Mouse (Mus musculus) embryonic facial prominence, embryonic 14.5 days (tissue): ENCODE results near the gene Papss1. TPM values are rescaled to one million over a fixed set of nuclear protein-coding genes. Genes with fewer than 3 reads are reported as not detected.

ENCODE experiments used
- ATAC-seq: fragments of 200-750 bp; cut with Nextera tagmentation; 2 replicates; pipeline ENCODE4 v1.8.0; 2017; ENCODE audit warnings: low read depth, moderate number of reproducible peaks, moderate TSS enrichment
- DNase-seq: peaks from one replicate; pipeline ENCODE4 v3.0.0-alpha.2; 2015; ENCODE audit warnings: low spot score
- H3K27ac ChIP-seq: fragments of 300-500 bp; sonication (generic); replicated peaks from 2 replicates; pipeline ENCODE4 v1.5.1; 2014; ENCODE audit warnings: low read depth, mild to moderate bottlenecking, low read length, moderate library complexity
- H3K27me3 ChIP-seq: fragments of 300-500 bp; sonication (generic); replicated peaks from 2 replicates; pipeline ENCODE4 v1.6.1; 2014; ENCODE audit warnings: low read length; ENCODE audit not compliant: control insufficient read depth, insufficient read depth
- H3K36me3 ChIP-seq: fragments of 300-500 bp; sonication (generic); 2 replicates; pipeline ENCODE4 v1.6.1; 2014; ENCODE audit warnings: low read length, mixed read lengths; ENCODE audit not compliant: control insufficient read depth, insufficient read depth
- H3K4me1 ChIP-seq: fragments of 300-500 bp; sonication (generic); 2 replicates; pipeline ENCODE4 v1.6.1; 2014; ENCODE audit warnings: antibody characterized with exemption, low read length; ENCODE audit not compliant: control insufficient read depth, insufficient read depth
- H3K4me2 ChIP-seq: fragments of 300-500 bp; sonication (generic); 2 replicates; pipeline ENCODE4 v1.6.1; 2014; ENCODE audit warnings: low read depth, mild to moderate bottlenecking, low read length, moderate library complexity, mixed read lengths
- H3K4me3 ChIP-seq: fragments of 300-500 bp; sonication (generic); 2 replicates; pipeline ENCODE4 v1.5.1; 2014; ENCODE audit warnings: low read depth, mild to moderate bottlenecking, low read length
- H3K9ac ChIP-seq: fragments of 300-500 bp; sonication (generic); 2 replicates; pipeline ENCODE4 v1.6.1; 2014; ENCODE audit warnings: low read depth, mild to moderate bottlenecking, low read length, moderate library complexity, mixed read lengths
- H3K9me3 ChIP-seq: fragments of 300-500 bp; sonication (generic); 2 replicates; pipeline ENCODE4 v1.6.1; 2016; ENCODE audit warnings: low read length; ENCODE audit not compliant: control insufficient read depth
- WGBS: fragments of 180-500 bp; shearing (Covaris S2); extraction: QIAGEN DNeasy Blood & Tissue Kit; methylation state at CpG from one replicate; pipeline ENCODE4 v1.1.7; 2014; 5-methylcytosine and 5-hydroxymethylcytosine counted together
- polyA plus RNA-seq: library from polyadenylated mRNA; unstranded; fragments of >200 nt; fragmentation: Nextera tagmentation; extraction: Ambion mirVana; gene quantifications from 2 replicates; pipeline ENCODE4 v1.2.1, GENCODE M21; 2014

The Papss1 gene
- polyA plus RNA-seq: 111 and 128 TPM in 2 replicates

- Histone ChIP-seq H3K9ac (peak within 1 kb of the TSS; percentile 93), H3K4me2 (peak within 1 kb of the TSS; percentile 70), H3K4me3 (peak within 1 kb of the TSS; percentile 83), H3K36me3 (peaks cover 9% of the 10 kb centered on the region; the same call in 1 of the 2 replicates), H3K27me3 (no peaks in the 10 kb centered on the region), H3K9me3 (no peaks in the 10 kb centered on the region), H3K27ac (peak within 1 kb of the TSS; percentile 96), H3K4me1 (peaks cover 21% of the 10 kb centered on the region)
- peak; percentile 100 for DNase-seq
- ATAC-seq: peak; percentile 97
- under 1% methylated on average over 55 of the region's 73 CpGs for WGBS
Observed at GRCm38 (mm10) chr3:131564430-131565256, at the start of gene Papss1. TSS of gene Papss1 (plus strand) at chr3:131564768.

DNA sequence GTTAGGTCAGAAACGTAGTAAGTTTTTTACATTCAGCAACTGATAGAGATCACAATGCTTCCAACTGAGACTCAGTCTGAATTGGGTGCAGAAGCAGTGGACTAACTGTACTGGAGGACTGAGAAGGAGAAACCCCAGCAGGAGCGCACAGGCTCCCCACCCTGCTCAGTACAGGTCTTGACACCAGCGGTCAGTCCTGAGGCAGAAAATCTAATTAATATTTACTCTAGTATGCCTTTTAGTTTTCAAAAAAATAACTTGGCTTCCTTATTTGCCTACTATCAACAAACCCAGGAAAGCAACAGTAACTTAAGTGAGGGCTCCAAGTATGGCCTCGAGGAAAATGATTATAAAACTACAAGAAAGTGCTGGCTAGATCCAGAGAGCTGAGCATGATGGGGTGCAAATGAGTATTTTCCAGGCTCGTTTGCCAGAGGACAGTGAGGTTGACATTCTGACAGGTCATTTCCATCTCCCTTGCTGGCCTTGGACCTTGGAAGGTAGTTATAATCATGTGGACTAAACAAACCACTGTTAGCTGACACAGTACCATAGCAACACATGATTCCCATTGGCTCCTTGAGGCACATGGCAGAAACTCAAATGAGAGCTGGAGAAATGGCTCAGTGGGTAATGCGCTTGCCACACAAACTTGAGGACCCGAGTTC lies 48.1 kb upstream of the Papss1 start:
- ATAC-seq: no peak

DNA sequence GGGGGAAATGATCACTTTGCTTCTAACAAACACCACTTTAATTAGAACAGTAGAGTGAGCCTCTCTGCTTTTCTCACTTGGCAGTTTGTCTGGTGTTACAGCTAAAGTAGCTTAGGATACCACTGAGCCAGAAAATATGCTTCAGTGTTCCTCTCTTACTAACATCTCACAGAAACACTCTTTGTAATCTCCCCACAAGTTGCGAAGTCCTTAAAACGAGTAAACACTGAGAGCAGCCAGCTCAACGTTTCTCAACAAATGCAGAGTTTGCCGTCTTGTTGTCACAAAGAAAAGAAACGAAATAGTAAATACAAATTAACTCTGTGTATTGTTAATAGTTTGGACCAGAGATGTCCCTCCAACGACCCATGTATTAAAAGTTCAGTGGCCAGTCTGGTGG lies 46.8 kb upstream of the Papss1 start:
- 76% methylated on average over 6 of the region's 6 CpGs for WGBS
- no peak overlapping the region for H3K27ac ChIP-seq
- no peak overlapping the region for H3K4me3 ChIP-seq
- H3K27me3 ChIP-seq: no peaks in the 10 kb centered on the region
- H3K9me3 ChIP-seq: no peaks in the 10 kb centered on the region
- H3K4me2 ChIP-seq: no peak overlapping the region
- no peaks in the 10 kb centered on the region for H3K4me1 ChIP-seq
- no peak overlapping the region for H3K9ac ChIP-seq
- DNase-seq: no peak
- no peaks in the 10 kb centered on the region for H3K36me3 ChIP-seq
- no peak for ATAC-seq

More for the DNA sequence above, 48.1 kb upstream of the Papss1 start:
- Histone ChIP-seq H3K9ac (no peak overlapping the region), H3K36me3 (no peaks in the 10 kb centered on the region), H3K27ac (no peak overlapping the region), H3K27me3 (no peaks in the 10 kb centered on the region; the same call in 1 of the 2 replicates), H3K4me1 (no peaks in the 10 kb centered on the region), H3K9me3 (no peaks in the 10 kb centered on the region), H3K4me3 (no peak overlapping the region), H3K4me2 (no peak overlapping the region)
- DNase-seq: no peak
- 81% methylated on average over 7 of the region's 7 CpGs for WGBS

GRCm38 (mm10) chr3:131521206-131521605 lies 43.4 kb upstream of the Papss1 start:
- H3K27ac ChIP-seq: no peak overlapping the region
- ATAC-seq: no peak
- no peaks in the 10 kb centered on the region for H3K36me3 ChIP-seq
- H3K9ac ChIP-seq: no peak overlapping the region
- WGBS: 64% methylated on average over 4 of the region's 4 CpGs
- DNase-seq: no peak
- no peaks in the 10 kb centered on the region for H3K4me1 ChIP-seq
- H3K9me3 ChIP-seq: no peaks in the 10 kb centered on the region
- H3K4me3 ChIP-seq: no peak overlapping the region
- H3K27me3 ChIP-seq: no peaks in the 10 kb centered on the region
- no peak overlapping the region for H3K4me2 ChIP-seq

GRCm38 (mm10) chr3:131522243-131522642 lies 42.3 kb upstream of the Papss1 start:
- H3K27me3 ChIP-seq: no peaks in the 10 kb centered on the region
- ATAC-seq (no peak), DNase-seq (peak; percentile 65)
- no peak overlapping the region for H3K27ac ChIP-seq
- H3K9me3 ChIP-seq: no peaks in the 10 kb centered on the region
- 49% methylated on average over 7 of the region's 7 CpGs for WGBS
- no peak overlapping the region for H3K4me3 ChIP-seq
- H3K4me2 ChIP-seq: no peak overlapping the region
- no peaks in the 10 kb centered on the region for H3K36me3 ChIP-seq
- H3K9ac ChIP-seq: no peak overlapping the region
- H3K4me1 ChIP-seq: no peaks in the 10 kb centered on the region

DNA sequence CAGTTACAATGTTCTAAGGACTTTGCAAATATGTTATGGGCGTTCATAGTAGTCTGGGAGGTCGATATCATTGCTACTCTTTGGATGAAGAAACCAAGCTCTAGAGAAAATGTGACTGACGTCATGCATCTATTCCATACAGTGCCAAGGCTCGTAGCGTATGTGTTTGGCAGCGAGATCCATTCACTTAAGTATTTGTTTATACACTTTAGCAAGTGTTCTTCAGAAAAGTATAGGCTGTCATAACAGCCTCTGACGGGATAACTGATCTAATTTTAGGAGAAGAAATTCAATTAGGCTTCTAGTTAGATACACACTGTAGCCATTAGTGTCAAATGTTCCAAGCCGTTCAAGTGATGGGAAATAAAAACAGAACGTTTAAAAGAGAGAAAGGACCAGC lies 40.8 kb upstream of the Papss1 start:
- Histone ChIP-seq H3K9me3 (no peaks in the 10 kb centered on the region), H3K4me3 (no peak overlapping the region), H3K27me3 (no peaks in the 10 kb centered on the region), H3K4me2 (no peak overlapping the region), H3K9ac (no peak overlapping the region), H3K4me1 (no peaks in the 10 kb centered on the region), H3K27ac (no peak overlapping the region), H3K36me3 (no peaks in the 10 kb centered on the region)
- 63% methylated on average over 9 of the region's 9 CpGs for WGBS
- ATAC-seq: no peak
- peak; percentile 56 for DNase-seq

GRCm38 (mm10) chr3:131524210-131524609 lies 40.4 kb upstream of the Papss1 start:
- no peak overlapping the region for H3K4me2 ChIP-seq
- no peak overlapping the region for H3K27ac ChIP-seq
- H3K4me1 ChIP-seq: no peaks in the 10 kb centered on the region
- no peak overlapping the region for H3K9ac ChIP-seq
- no peaks in the 10 kb centered on the region for H3K9me3 ChIP-seq
- no peaks in the 10 kb centered on the region for H3K36me3 ChIP-seq
- WGBS: 78% methylated on average over 5 of the region's 5 CpGs
- no peak overlapping the region for H3K4me3 ChIP-seq
- no peaks in the 10 kb centered on the region for H3K27me3 ChIP-seq
- ATAC-seq (no peak), DNase-seq (no peak)

- 21% methylated on average over 11 of the region's 11 CpGs for WGBS
- Histone ChIP-seq H3K27ac (no peak overlapping the region), H3K4me2 (no peak overlapping the region), H3K36me3 (no peaks in the 10 kb centered on the region), H3K27me3 (no peaks in the 10 kb centered on the region), H3K9me3 (no peaks in the 10 kb centered on the region), H3K4me3 (no peak overlapping the region), H3K4me1 (no peaks in the 10 kb centered on the region), H3K9ac (no peak overlapping the region)
- DNase-seq (peak; percentile 58), ATAC-seq (no peak)
Observed at GRCm38 (mm10) chr3:131524779-131525178, 39.8 kb upstream of the Papss1 start.
